Mouse (Mus musculus): ENCODE data around the gene Zfp942.

The Zfp942 gene

DNA sequence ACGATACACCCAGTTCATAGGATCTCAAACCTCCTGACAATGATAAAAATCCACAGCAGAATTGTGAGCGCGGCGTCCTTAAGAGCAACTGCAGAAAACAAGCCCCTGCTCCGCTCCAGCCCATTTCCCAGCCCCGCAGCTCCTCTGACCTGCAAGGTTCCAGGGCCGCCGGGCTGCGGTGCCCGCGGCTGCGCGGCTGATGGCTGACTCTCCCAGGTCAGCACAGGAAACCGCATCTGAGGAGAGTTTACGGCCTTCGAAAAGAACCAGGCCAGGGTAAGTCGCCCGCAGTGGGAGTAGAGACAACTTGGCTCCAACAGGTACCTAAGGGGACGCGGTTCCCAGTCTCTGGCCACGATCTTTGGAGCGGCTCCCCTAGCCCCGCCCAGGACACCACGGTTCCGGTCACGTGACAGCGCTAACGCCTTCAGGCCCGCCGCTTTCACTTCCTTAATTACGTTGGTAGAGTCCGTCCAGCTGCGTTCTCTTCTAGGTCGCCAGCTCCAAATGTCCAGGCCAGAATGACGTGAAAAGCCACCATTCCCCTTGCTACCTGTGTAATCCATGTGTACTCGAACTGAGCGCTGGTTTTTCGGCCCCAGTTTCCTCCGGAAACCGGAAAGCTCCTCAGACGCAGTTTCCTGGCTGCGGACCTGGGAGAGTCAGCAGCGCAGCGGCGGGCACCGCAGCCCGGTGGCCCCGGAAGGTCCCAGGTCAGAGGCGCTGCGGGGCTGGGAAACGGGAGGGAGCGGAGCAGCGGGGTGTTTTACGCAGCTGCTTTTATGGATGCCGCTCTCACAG is at the start of gene Zfp942, which contains the start of gene Zfp943:
TSS of gene Zfp942 (minus strand) at position 358 of the 801 bp plus-strand sequence.
TSS of gene Zfp943 (plus strand) at position 446 of the 801 bp plus-strand sequence.
- DNase-seq (ENCODE audit: low spot score) = peak; percentile 77

DNA sequence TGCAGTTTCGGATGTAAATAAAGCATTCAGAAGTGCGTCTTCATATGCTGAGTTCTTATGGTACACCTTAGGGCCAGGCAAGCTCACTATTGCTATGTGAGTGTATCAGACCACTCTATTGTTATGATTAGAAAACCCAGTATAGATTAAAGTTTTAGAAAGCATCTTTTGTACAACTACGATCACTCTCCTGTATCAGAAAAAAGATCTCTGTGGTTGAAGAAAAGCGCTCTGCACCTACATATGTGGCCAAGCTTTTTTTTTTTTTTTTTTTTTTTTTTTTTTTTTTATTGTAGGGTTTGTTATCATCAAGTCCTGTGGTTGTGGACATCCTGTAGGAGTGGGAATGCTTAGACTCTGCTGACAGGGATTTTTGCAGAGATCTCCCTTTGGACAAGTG is 1.0 kb upstream of the Zfp942 start:
- DNase-seq (ENCODE audit: low spot score) = no peak

DNA sequence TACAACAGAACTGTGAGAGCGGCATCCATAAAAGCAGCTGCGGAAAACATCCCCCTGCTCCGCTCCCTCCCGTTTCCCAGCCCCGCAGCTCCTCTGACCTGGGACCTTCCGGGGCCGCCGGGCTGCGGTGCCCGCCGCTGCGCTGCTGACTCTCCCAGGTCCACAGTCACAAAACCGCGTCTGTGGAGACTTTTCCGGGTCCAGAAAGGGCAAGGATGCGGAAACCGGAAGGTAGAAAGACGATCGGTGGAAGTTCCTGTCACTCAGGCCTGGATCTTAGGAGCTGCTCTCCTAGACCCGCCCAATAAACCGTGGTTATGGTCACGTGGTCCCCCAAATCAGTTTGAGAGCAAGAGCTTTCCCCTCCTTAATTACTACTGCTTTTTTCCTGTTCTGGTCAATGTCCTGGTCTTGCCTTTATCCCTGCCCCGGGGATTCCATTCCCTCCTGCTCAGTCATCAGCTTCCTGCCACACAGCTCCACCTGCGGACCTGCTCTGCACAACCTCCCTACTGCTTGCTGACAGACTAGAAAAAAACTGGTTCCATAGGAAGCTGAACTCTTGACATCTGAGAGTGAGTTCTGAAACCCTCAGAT is 52.7 kb downstream of the Zfp942 start, which contains the start of gene Zfp995:
TSS of gene Zfp995 (minus strand) at position 471 of the 597 bp plus-strand sequence.
- peak; percentile 84 for DNase-seq (ENCODE audit: low spot score)

DNA sequence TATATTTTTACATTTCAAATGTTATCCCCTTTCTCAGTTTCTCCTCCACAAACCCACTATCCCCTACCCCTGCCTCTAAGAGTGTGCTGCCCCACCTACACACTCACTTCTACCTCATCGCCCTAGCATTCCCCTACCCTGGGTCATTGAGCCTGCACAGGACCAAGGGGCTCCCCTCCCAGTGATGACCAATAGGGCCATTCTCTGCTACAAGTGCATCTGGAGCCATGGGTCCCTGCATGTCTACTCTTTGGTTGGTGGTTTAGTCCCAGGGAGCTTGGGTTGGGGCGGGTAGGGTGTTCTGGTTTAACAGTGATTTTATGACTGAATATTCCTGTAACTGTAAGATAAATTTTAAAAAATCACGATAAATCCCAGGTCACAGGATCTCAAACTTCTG is 53.2 kb downstream of the Zfp942 start:
- DNase-seq (ENCODE audit: low spot score) = no peak

Data from lung, postnatal 25 days (tissue).